Mouse (Mus musculus) spleen, adult 2 months (tissue): ENCODE measurements around the gene Ctr9. TPM values are rescaled to one million over a fixed set of nuclear protein-coding genes. Genes with fewer than 3 reads are reported as not detected.

Experiments used
- DNase-seq, 2 experiments: peaks; one replicate each; pipeline versions ENCODE4 v3.0.0 to v3.0.0-alpha.2; 2012 to 2021; ENCODE audit warnings: low spot score in 2 of 2, low read depth in 1 of 2
- H3K27ac ChIP-seq: fragments of 200-500 bp; 2 replicates; pipeline ENCODE4 v1.5.1; 2012; ENCODE audit warnings: low read length, inconsistent platforms; ENCODE audit not compliant: insufficient read depth
- H3K27me3 ChIP-seq: fragments of 200-500 bp; 2 replicates; pipeline ENCODE4 v1.6.1; 2012; ENCODE audit warnings: mild to moderate bottlenecking, moderate library complexity, low read length, inconsistent platforms; ENCODE audit not compliant: control insufficient read depth, insufficient read depth
- H3K36me3 ChIP-seq: fragments of 200-500 bp; 2 replicates; pipeline ENCODE4 v1.6.1; 2012; ENCODE audit warnings: mild to moderate bottlenecking, low read length, inconsistent platforms; ENCODE audit not compliant: control insufficient read depth, insufficient read depth
- H3K4me1 ChIP-seq: fragments of 200-500 bp; 2 replicates; pipeline ENCODE4 v1.6.1; 2011; ENCODE audit warnings: inconsistent platforms; ENCODE audit not compliant: control insufficient read depth, insufficient read depth, insufficient read length
- H3K4me3 ChIP-seq: fragments of 200-500 bp; 2 replicates; pipeline ENCODE4 v1.5.1; 2011; ENCODE audit warnings: mild to moderate bottlenecking, inconsistent platforms; ENCODE audit not compliant: insufficient read depth, insufficient read length; ENCODE audit errors: extremely low read depth
- CTCF ChIP-seq: fragments of 200-500 bp; IDR thresholded peaks from 2 replicates; pipeline ENCODE4 v1.5.1; 2011; ENCODE audit warnings: mild to moderate bottlenecking, inconsistent platforms; ENCODE audit not compliant: insufficient read depth, insufficient read length, insufficient replicate concordance; ENCODE audit errors: extremely low read depth
- POLR2A ChIP-seq: fragments of 200-500 bp; IDR thresholded peaks from 2 replicates; pipeline ENCODE4 v1.6.1; 2011; ENCODE audit warnings: low read depth, low read length, inconsistent platforms
- WGBS: fragments of 180-500 bp; shearing (Covaris S2); methylation state at CpG from one replicate; pipeline ENCODE4 v1.1.7; 2018; 5-methylcytosine and 5-hydroxymethylcytosine counted together
- polyA plus RNA-seq: library from polyadenylated mRNA; depleted of rRNA; stranded (reverse); fragments of >200 nt; gene quantifications from 2 replicates; pipeline ENCODE4 v1.2.3, GENCODE M21; 2012

Gene Ctr9
- polyA plus RNA-seq, 1 experiment: 6.0 TPM

- H3K27ac ChIP-seq: no peak overlapping the region
- H3K4me1 ChIP-seq: no peaks in the 10 kb centered on the region
- H3K36me3 ChIP-seq: peaks cover 40% of the 10 kb centered on the region
- WGBS: 96% methylated on average over 3 of the region's 3 CpGs
- TF ChIP-seq POLR2A: no peak
- no peak for TF ChIP-seq CTCF
- no peak overlapping the region for H3K4me3 ChIP-seq
- no peak for DNase-seq
- no peaks in the 10 kb centered on the region for H3K27me3 ChIP-seq
Measured at GRCm38 (mm10) chr7:111068181-111068580, 39.4 kb downstream of the Ctr9 start.

- 98% methylated on average over 7 of the region's 7 CpGs for WGBS
- TF ChIP-seq POLR2A: no peak
- TF ChIP-seq CTCF: no peak
- Histone ChIP-seq H3K4me3 (no peak overlapping the region), H3K4me1 (no peaks in the 10 kb centered on the region), H3K36me3 (peaks cover 48% of the 10 kb centered on the region), H3K27me3 (no peaks in the 10 kb centered on the region), H3K27ac (no peak overlapping the region)
- no peak for DNase-seq
Measured at GRCm38 (mm10) chr7:111069439-111070166, 40.9 kb downstream of the Ctr9 start.

GRCm38 (mm10) chr7:111070167-111070496 is 41.4 kb downstream of the Ctr9 start:
- Histone ChIP-seq H3K4me3 (no peak overlapping the region), H3K4me1 (no peaks in the 10 kb centered on the region), H3K27ac (no peak overlapping the region), H3K36me3 (peaks cover 54% of the 10 kb centered on the region), H3K27me3 (no peaks in the 10 kb centered on the region)
- no peak for DNase-seq
- 100% methylated on average over 2 of the region's 2 CpGs for WGBS
- TF ChIP-seq POLR2A (no peak), CTCF (no peak)

GRCm38 (mm10) chr7:111072410-111072809 is 43.7 kb downstream of the Ctr9 start:
- DNase-seq: no peak

GRCm38 (mm10) chr7:111075288-111075687 is 46.5 kb downstream of the Ctr9 start:
- Histone ChIP-seq H3K4me3 (no peak overlapping the region), H3K27me3 (no peaks in the 10 kb centered on the region), H3K27ac (no peak overlapping the region), H3K36me3 (peaks cover 73% of the 10 kb centered on the region), H3K4me1 (no peaks in the 10 kb centered on the region)
- WGBS: 94% methylated on average over 4 of the region's 4 CpGs
- no peak for TF ChIP-seq POLR2A
- no peak for TF ChIP-seq CTCF
- no peak for DNase-seq

More at GRCm38 (mm10) chr7:111072410-111072809, 43.7 kb downstream of the Ctr9 start:
- 89% methylated on average over 4 of the region's 4 CpGs for WGBS
- no peaks in the 10 kb centered on the region for H3K27me3 ChIP-seq
- no peak overlapping the region for H3K27ac ChIP-seq
- no peak for TF ChIP-seq CTCF
- no peak for TF ChIP-seq POLR2A
- peaks cover 70% of the 10 kb centered on the region for H3K36me3 ChIP-seq
- no peaks in the 10 kb centered on the region for H3K4me1 ChIP-seq
- H3K4me3 ChIP-seq: no peak overlapping the region

GRCm38 (mm10) chr7:111078271-111078670 is 49.5 kb downstream of the Ctr9 start:
- no peaks in the 10 kb centered on the region for H3K4me1 ChIP-seq
- DNase-seq: no peak
- no peaks in the 10 kb centered on the region for H3K27me3 ChIP-seq
- no peak overlapping the region for H3K4me3 ChIP-seq
- TF ChIP-seq CTCF: no peak
- TF ChIP-seq POLR2A: no peak
- WGBS: 96% methylated on average over 4 of the region's 4 CpGs
- H3K36me3 ChIP-seq: peaks cover 66% of the 10 kb centered on the region
- H3K27ac ChIP-seq: no peak overlapping the region

- no peak for TF ChIP-seq POLR2A
- TF ChIP-seq CTCF: no peak
- Histone ChIP-seq H3K4me3 (no peak overlapping the region), H3K4me1 (peaks cover 2% of the 10 kb centered on the region; the same call in 1 of the 2 replicates), H3K27me3 (no peaks in the 10 kb centered on the region), H3K27ac (no peak overlapping the region), H3K36me3 (peaks cover 53% of the 10 kb centered on the region)
- 88% methylated on average over 8 of the region's 8 CpGs for WGBS
- no peak for DNase-seq
Measured at GRCm38 (mm10) chr7:111080026-111080425, 51.3 kb downstream of the Ctr9 start.
